ENCODE assay signal across 1 mouse cellular context in the genomic region with DNA sequence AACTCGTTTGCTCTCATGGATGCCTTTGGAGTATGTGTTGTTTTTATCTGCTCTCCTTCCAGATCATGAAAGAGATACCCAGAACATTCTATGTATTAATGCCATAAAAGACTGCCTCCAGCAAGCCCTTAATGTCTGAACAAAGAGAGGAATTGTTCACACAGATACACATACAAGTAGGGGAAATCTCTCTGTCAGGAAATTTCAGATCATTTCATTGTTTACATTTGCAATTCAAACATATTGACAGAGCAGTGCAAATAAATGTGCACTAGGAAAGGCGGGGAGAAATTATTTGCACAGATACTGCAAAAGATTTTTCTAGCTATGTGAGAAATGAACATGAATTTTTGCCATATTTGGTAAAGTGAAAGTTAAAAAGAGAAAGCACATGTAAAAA.
TF ChIP-seq lines count a peak whose summit lies in the region.

No protein-coding gene starts in this region.

TF ChIP-seq in CH12.LX, 34 proteins besides CTCF, POLR2A, EP300 and RAD21 (continued from another document):
- TF ChIP-seq SMC3 (IDR thresholded peaks at IDR 0.05; ENCODE audit: low read depth, low read length): no peak
- no peak for TF ChIP-seq MAFK (IDR thresholded peaks at IDR 0.05; ENCODE audit: insufficient replicate concordance, low read length)
- TF ChIP-seq USF1 (IDR thresholded peaks at IDR 0.05; ENCODE audit: low read depth, low read length): no peak
- no peak for TF ChIP-seq USF2 (conservative IDR thresholded peaks at IDR 0.05; ENCODE audit: low read depth, low read length)
- TF ChIP-seq TCF12 (IDR thresholded peaks at IDR 0.05; ENCODE audit: low read depth, low read length): no peak
- TF ChIP-seq ZC3H11A (IDR thresholded peaks at IDR 0.05; ENCODE audit: low read depth, low read length): no peak
- TF ChIP-seq ELF1 (IDR thresholded peaks at IDR 0.05; ENCODE audit: low read depth, low read length): no peak
- TF ChIP-seq PAX5 (IDR thresholded peaks at IDR 0.05; ENCODE audit: low read length): no peak
- TF ChIP-seq BHLHE40 (IDR thresholded peaks at IDR 0.05; ENCODE audit: low read depth, low read length): no peak
- no peak for TF ChIP-seq MAX (IDR thresholded peaks at IDR 0.05; ENCODE audit: low read length)
